Mouse (Mus musculus) heart, adult 2 months (tissue): Measurements from ENCODE around the gene Nrxn3.

Experiments used
- CTCF ChIP-seq: fragments of 200-600 bp; IDR thresholded peaks from 2 replicates; pipeline ENCODE4 v1.8.1; 2022; ENCODE audit warnings: antibody characterized with exemption, mild to moderate bottlenecking, moderate library complexity
- EP300 ChIP-seq: fragments of 200-500 bp; IDR thresholded peaks from 2 replicates; pipeline ENCODE4 v1.6.1; 2011; ENCODE audit warnings: low read depth, low read length, control low read depth; ENCODE audit not compliant: insufficient read depth
- POLR2A ChIP-seq: fragments of 200-500 bp; IDR thresholded peaks from 2 replicates; pipeline ENCODE4 v1.6.1; 2011; ENCODE audit warnings: mild to moderate bottlenecking, low read depth, low read length, control low read depth; ENCODE audit not compliant: insufficient read depth

DNA sequence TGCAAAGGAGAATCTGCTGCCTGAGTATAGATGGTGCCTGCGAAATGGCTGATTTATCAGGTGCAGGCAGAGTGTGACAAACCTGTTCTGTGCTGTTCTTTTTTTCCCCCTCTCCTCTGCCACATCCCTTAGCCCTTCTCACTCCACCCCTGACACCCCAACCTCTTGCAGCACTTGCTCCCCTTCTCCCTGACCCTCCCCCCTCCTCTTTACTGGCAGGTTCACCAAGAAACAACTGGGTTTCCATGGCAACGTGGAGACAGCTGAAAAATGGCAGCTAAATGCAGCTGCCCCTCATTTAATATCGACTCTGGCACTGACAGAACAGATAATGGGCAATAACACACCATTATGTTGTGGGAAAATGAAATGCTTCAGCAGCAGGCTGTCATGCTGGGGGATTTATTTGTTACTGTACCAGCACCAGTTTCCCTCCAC, 426.3 kb downstream of the Nrxn3 start:
- TF ChIP-seq CTCF (no peak), POLR2A (no peak), EP300 (no peak)
